Mouse (Mus musculus) midbrain, embryonic 10.5 days (tissue): ENCODE data around the gene Exoc4. TPM values are rescaled to one million over a fixed set of nuclear protein-coding genes. Genes with fewer than 3 reads are reported as not detected.

Source experiments
- DNase-seq: peaks from one replicate; pipeline ENCODE4 v3.0.0-alpha.2; 2017; ENCODE audit warnings: low spot score
- H3K27ac ChIP-seq: fragments of 300-500 bp; sonication (generic); replicated peaks from 2 replicates; pipeline ENCODE4 v1.5.1; 2016; ENCODE audit warnings: mild to moderate bottlenecking
- H3K27me3 ChIP-seq: fragments of 300-500 bp; sonication (generic); 2 replicates; pipeline ENCODE4 v1.6.1; 2016; ENCODE audit warnings: low read depth, mild to moderate bottlenecking; ENCODE audit not compliant: poor library complexity, severe bottlenecking
- H3K36me3 ChIP-seq: fragments of 300-500 bp; sonication (generic); 2 replicates; pipeline ENCODE4 v1.6.1; 2016; ENCODE audit warnings: mild to moderate bottlenecking, moderate library complexity
- H3K4me1 ChIP-seq: fragments of 300-500 bp; sonication (generic); 2 replicates; pipeline ENCODE4 v1.6.1; 2016
- H3K4me3 ChIP-seq: fragments of 300-500 bp; sonication (generic); 2 replicates; pipeline ENCODE4 v1.5.1; 2016; ENCODE audit warnings: mild to moderate bottlenecking, moderate library complexity
- H3K9me3 ChIP-seq: fragments of 300-500 bp; sonication (generic); replicated peaks from 2 replicates; pipeline ENCODE4 v1.6.1; 2016; ENCODE audit warnings: mild to moderate bottlenecking
- WGBS: fragments of 180-500 bp; shearing (Covaris S2); methylation state at CpG from one replicate; pipeline ENCODE4 v1.1.7; 2016; 5-methylcytosine and 5-hydroxymethylcytosine counted together
- polyA plus RNA-seq: library from polyadenylated mRNA; unstranded; fragments of >200 nt; fragmentation: Nextera tagmentation; extraction: Ambion mirVana; gene quantifications from 2 replicates; pipeline ENCODE4 v1.2.1, GENCODE M21; 2016

Gene Exoc4
- polyA plus RNA-seq, 1 experiment from 2014 or later: 36.2 TPM

DNA sequence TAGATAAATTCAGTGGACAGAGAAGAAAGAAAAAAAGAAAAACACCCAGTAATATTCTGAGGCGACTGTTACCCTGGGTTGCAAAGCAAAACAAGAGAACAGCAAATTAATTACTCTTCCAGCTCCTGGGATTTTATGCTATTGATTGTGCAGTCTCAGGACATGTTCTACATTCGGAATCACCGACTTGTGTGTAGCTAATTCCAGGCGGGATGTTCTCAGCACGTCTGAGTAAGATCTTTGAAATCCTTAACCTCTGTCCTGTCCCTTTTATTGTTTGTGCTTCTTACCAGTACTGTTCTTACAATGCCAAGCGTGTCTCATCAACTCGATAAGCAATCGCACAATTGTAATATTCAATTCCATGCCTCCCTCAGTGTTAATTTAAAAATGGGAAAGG, 664.6 kb downstream of the Exoc4 start:
- no peaks in the 10 kb centered on the region for H3K27me3 ChIP-seq

DNA sequence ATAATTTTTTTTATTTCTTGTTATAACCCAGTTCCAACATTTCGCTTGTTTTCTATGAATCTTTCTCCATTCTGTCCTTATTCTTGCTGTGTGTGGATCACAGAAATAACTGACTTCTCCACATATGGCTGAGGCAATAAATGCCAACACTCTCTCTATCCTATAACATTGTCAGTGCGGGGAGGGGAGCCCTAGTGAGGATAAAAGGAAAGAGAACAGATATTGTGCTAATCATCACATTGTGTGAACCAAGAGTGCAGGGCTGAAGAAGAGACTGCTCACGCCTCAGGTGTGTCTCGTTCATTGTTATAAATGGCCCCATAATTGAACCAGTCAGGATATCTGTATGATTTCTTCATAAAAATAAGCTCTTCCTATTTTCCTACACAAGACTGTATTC, 665.1 kb downstream of the Exoc4 start:
- Histone ChIP-seq H3K27ac (no peak overlapping the region), H3K9me3 (no peaks in the 10 kb centered on the region), H3K4me3 (no peak overlapping the region), H3K27me3 (no peaks in the 10 kb centered on the region), H3K36me3 (no peaks in the 10 kb centered on the region), H3K4me1 (peaks cover 16% of the 10 kb centered on the region)
- DNase-seq: no peak
- 92% methylated on average over 4 of the region's 4 CpGs for WGBS

More for the DNA sequence above, 664.6 kb downstream of the Exoc4 start:
- Histone ChIP-seq H3K4me3 (no peak overlapping the region), H3K27ac (0 out of 2 replicates have a peak overlapping the region, but pooled peaks have one; percentile 1), H3K9me3 (no peaks in the 10 kb centered on the region), H3K4me1 (peaks cover 16% of the 10 kb centered on the region), H3K36me3 (no peaks in the 10 kb centered on the region)
- no peak for DNase-seq
- 66% methylated on average over 8 of the region's 8 CpGs for WGBS

DNA sequence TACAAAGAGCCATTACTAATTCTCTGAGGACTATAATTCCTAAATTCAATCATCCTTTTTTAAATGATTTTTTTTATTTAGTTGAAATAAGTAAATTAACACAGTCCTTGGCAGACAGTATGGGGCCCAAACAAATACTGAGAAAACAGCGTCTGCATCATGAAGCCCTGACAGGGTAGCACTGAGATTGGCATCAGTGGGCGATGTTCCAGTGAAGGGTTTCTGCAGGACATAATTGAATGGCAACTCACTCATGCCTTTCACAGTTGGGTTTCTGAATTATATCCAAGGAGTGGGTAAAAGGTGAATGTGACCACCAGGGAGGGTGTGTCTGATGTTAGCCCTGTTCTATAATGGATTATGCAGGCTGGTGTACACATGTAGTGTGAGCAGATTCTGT, 674.7 kb downstream of the Exoc4 start:
- H3K27me3 ChIP-seq: no peaks in the 10 kb centered on the region
- 94% methylated on average over 2 of the region's 2 CpGs for WGBS
- no peak overlapping the region for H3K27ac ChIP-seq
- no peak overlapping the region for H3K4me3 ChIP-seq
- no peaks in the 10 kb centered on the region for H3K9me3 ChIP-seq
- no peak for DNase-seq
- H3K36me3 ChIP-seq: 0 out of 2 replicates have a peak, but pooled peaks cover 2% of the 10 kb centered on the region
- H3K4me1 ChIP-seq: no peaks in the 10 kb centered on the region

DNA sequence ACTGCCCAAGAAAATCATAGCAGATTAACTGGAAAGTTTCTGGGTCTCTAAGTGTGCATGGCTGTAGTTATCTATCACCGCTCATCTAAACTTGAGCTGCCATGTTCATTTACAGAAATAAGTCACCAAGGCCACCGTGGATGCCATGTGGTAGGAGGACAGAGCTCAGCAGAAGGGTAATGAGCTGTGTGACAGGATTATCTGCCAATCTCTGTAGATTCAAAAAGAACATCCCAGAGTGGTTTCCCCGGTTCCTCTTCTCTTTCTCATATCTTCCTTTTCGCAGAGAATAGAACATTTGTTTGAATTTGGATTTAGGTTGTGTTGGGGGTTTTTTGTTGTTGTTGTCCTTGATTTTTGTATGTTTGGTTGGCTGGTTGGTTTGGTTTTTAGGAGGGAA, 676.0 kb downstream of the Exoc4 start:
- Histone ChIP-seq H3K27me3 (no peaks in the 10 kb centered on the region), H3K27ac (no peak overlapping the region), H3K4me1 (peaks cover 7% of the 10 kb centered on the region), H3K36me3 (0 out of 2 replicates have a peak, but pooled peaks cover 2% of the 10 kb centered on the region), H3K4me3 (no peak overlapping the region), H3K9me3 (no peaks in the 10 kb centered on the region)
- 86% methylated on average over 4 of the region's 4 CpGs for WGBS
- DNase-seq: no peak

DNA sequence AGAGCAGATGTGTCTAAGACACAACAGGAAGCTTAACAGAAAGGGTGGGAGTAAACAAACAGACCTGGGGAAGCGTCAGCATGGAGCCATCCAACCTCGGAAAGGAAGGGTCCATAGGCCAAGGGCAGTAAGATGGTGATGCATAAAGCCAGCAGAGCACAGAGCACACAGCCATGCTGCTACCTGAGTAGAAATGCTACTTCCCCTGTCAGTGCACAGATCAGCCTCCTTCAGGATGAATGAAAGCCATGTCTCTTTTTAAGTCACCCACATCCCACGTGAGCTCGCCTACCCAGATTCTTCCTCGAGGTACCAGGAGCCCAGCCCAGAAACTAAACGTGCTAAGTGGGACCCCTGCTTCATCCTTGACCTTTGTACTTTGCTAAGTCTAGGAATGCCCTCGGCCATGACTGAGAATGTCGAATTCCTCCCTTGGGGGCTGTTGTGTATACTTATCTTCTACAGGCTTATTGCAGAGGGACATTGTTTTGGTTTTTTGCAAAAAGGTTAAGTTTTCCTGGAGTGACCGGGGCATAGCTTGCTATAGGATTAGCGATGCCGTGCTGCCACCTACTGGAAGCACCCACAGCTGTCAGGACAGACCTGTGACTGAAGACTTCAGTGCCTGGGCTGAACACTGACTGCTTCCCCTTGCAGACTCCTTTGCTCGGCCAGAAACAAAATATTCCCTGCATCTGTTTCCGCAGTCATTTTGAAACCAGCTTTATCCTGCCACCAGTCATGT, 680.6 kb downstream of the Exoc4 start:
- Histone ChIP-seq H3K27me3 (no peaks in the 10 kb centered on the region), H3K9me3 (no peaks in the 10 kb centered on the region), H3K4me1 (peaks cover 9% of the 10 kb centered on the region), H3K36me3 (no peaks in the 10 kb centered on the region), H3K27ac (no peak overlapping the region), H3K4me3 (no peak overlapping the region)
- DNase-seq: peak; percentile 73
- 33% methylated on average over 13 of the region's 13 CpGs for WGBS

DNA sequence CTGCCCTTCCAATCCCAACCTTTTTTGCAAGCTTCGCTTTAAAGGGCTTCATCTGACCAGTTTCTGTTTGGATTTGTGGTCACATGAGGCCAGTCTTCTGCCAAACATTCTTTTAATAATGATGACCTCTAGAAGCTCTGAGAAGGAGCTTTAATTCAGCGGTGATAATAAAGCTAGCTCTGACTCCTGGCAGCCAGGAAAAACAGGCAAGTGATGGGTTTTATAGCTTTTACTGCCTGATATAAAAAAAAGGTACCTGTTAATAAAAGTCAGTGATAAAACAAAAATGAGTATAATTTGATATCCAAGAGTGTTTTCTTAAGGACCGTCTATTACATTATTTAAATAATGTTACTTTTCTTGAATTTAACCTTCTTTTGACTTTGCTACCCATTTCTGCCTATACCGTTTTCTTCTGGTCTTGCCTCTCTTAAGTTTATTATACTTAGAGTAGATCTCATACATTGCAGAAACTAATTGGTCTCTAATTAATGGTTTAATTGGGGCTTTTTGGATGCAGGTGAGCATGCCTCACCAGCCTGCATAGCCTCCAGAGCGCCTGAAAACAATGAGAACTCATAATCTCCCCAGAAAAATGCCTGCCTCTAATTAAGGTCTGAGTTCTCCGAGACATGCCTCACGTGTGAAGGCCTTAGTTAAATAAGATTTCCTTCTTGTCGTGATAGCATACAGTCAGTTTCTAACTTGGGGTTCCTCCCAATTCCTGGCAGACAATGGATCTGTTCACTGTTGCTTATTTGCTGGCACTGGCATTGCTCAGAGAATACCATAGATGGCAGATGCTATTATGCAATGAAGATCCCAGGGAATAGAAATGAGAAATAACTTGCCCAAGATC, 681.4 kb downstream of the Exoc4 start:
- 78% methylated on average over 8 of the region's 8 CpGs for WGBS
- no peak overlapping the region for H3K27ac ChIP-seq
- H3K4me3 ChIP-seq: no peak overlapping the region
- peaks cover 9% of the 10 kb centered on the region for H3K4me1 ChIP-seq
- no peaks in the 10 kb centered on the region for H3K36me3 ChIP-seq
- DNase-seq: no peak
- H3K9me3 ChIP-seq: no peaks in the 10 kb centered on the region
- H3K27me3 ChIP-seq: no peaks in the 10 kb centered on the region

DNA sequence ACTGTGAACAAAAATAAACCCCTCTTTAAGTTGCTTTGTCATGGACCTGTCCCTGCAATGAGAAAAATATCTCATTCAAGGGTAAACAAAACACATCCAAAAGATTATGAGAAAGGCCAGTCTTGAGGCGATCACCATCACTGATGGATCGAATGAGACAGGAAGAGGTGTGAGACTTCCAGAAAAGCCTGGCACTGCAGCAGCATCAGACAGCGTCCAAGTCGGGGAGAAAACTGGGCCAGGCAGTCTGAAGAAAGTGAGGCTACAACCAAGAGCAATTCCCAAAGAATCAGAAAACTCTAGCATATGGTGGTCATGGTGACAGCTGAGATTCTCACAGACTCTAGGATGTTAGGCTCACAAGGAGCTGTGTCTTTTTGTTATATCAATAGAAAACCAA, 689.0 kb downstream of the Exoc4 start:
- Histone ChIP-seq H3K36me3 (no peaks in the 10 kb centered on the region), H3K4me1 (no peaks in the 10 kb centered on the region; the same call in 1 of the 2 replicates), H3K27me3 (no peaks in the 10 kb centered on the region), H3K4me3 (no peak overlapping the region), H3K27ac (no peak overlapping the region), H3K9me3 (no peaks in the 10 kb centered on the region)
- WGBS: 92% methylated on average over 4 of the region's 4 CpGs
- no peak for DNase-seq

DNA sequence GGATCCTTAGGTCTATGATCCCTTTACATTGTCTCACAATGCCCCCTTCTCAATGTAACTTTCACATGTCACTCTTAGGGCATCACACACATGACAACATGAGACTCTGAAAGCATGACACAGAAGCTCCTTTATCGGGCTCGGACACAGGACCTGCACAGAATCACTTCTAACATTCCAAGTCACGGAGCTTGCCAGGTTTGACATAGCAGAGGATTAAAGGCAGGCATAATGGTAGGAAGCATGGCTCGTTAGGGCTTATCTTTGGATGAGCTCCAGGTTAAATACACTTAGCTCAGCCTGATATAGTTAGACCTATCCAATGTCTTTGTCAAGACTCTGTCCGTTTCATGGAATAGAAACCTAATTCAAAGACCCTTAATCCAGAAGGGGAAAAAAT, 690.3 kb downstream of the Exoc4 start:
- Histone ChIP-seq H3K4me3 (no peak overlapping the region), H3K36me3 (no peaks in the 10 kb centered on the region), H3K27me3 (no peaks in the 10 kb centered on the region), H3K9me3 (no peaks in the 10 kb centered on the region), H3K27ac (no peak overlapping the region), H3K4me1 (no peaks in the 10 kb centered on the region; the same call in 1 of the 2 replicates)
- WGBS: 81% methylated on average over 5 of the region's 5 CpGs
- no peak for DNase-seq

DNA sequence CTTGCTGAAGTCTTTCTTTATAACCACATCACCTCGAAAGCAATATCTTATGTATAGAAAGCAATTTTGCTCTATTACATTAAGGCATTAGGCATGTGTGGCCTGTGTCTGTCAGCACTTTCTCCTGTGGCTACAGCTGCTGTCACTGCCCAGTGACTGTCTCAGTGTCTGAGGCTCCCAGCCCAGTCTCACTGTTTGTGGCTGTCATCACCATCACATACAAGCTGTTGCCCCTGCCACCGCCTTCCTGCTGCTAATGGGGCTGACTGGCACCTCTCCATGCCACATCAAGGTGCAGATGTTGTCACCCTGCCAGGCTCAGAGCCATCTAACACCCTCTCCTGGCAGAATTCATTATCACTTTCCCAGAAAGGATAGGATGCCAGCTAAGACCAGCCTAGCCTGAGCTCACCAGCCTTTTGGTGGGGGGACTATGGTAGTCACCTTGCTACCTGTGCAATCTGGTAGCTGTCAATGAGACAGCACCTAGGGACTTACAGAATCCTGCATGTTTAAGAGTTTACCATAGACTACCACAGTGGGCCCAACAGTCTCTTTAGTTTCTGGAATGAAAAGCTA, 698.1 kb downstream of the Exoc4 start:
- 89% methylated on average over 2 of the region's 2 CpGs for WGBS
- H3K4me1 ChIP-seq: no peaks in the 10 kb centered on the region
- no peaks in the 10 kb centered on the region for H3K36me3 ChIP-seq
- no peaks in the 10 kb centered on the region for H3K9me3 ChIP-seq
- H3K27ac ChIP-seq: no peak overlapping the region
- no peaks in the 10 kb centered on the region for H3K27me3 ChIP-seq
- DNase-seq: no peak
- no peak overlapping the region for H3K4me3 ChIP-seq

DNA sequence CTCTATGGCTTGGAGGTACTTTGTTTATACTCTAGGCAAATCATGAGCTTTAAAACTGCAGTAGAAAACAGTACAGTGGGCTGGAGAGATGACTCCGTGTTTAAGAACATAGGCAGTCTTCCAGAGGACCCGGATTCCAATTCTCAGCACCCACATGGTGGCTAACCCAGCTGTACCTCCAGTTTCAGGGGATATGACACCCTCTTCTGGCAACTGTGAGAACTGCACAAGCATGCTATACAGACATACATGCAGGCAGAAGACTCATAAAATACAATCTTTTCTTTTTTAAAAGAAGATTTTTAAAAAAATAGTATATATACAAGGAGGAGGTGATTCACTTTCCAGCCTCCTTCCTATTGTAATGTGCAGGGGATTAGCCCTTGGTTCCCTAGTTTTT, 701.2 kb downstream of the Exoc4 start:
- no peaks in the 10 kb centered on the region for H3K9me3 ChIP-seq
- H3K27ac ChIP-seq: no peak overlapping the region
- H3K4me1 ChIP-seq: 0 out of 2 replicates have a peak, but pooled peaks cover 2% of the 10 kb centered on the region
- 89% methylated on average over 2 of the region's 2 CpGs for WGBS
- H3K27me3 ChIP-seq: no peaks in the 10 kb centered on the region
- no peak for DNase-seq
- H3K4me3 ChIP-seq: no peak overlapping the region
- no peaks in the 10 kb centered on the region for H3K36me3 ChIP-seq

DNA sequence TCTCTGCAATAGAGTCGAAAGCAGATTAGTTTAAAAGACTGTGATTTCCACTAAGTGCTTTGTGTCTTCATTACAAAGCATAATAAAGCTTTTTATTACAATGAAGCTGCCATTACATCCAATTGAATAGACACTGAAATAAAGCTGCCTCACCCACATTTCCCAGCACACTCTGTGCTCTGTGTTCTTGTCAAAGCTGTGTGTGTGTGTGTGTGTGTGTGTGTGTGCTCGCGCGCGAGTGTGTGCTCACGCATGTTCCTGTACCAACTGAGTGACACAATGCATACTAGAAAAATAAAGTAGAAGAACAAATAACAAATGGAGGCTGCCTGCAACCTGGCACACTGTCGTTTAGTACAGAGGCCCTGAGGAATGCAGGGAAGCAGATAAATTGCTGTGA, 706.6 kb downstream of the Exoc4 start:
- H3K27me3 ChIP-seq: no peaks in the 10 kb centered on the region
- H3K36me3 ChIP-seq: no peaks in the 10 kb centered on the region
- 86% methylated on average over 7 of the region's 7 CpGs for WGBS
- no peaks in the 10 kb centered on the region for H3K9me3 ChIP-seq
- no peak overlapping the region for H3K4me3 ChIP-seq
- peaks cover 13% of the 10 kb centered on the region; the same call in 1 of the 2 replicates for H3K4me1 ChIP-seq
- DNase-seq: no peak
- no peak overlapping the region for H3K27ac ChIP-seq

DNA sequence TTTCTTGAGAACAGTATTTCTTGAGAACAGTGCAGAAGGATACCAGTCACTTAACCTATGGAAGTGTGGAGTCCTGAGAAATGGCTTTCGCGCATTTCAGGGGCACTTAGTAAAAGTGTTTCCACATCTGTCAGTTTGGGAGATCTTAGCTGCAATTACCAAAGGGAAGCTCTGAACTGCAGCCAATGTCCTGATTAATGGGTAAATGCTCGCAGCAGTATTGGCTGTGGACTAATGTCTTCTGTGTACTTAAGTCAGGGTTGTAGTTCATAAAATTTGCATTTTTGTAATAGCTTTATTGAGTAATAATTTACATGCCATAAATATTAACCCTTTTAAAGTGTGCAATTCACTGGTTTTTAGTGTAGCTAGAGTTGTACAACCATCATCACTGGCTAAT, 709.4 kb downstream of the Exoc4 start:
- no peak overlapping the region for H3K27ac ChIP-seq
- H3K4me1 ChIP-seq: peaks cover 18% of the 10 kb centered on the region; the same call in 1 of the 2 replicates
- no peaks in the 10 kb centered on the region for H3K27me3 ChIP-seq
- H3K9me3 ChIP-seq: no peaks in the 10 kb centered on the region
- no peak for DNase-seq
- no peak overlapping the region for H3K4me3 ChIP-seq
- WGBS: 94% methylated on average over 3 of the region's 3 CpGs
- H3K36me3 ChIP-seq: no peaks in the 10 kb centered on the region
